Mouse (Mus musculus) liver, embryonic 13.5 days (tissue): ENCODE measurements at regions not wholly inside any gene's neighbourhood (a gene's known extent, or its start where the extent isn't known, plus 50 kb on each side); places are given as distances from the start of the nearest gene placed in this dataset.

Experiments used
- ATAC-seq: fragments of 200-750 bp; cut with Nextera tagmentation; 2 replicates; pipeline ENCODE4 v1.8.0; 2017; ENCODE audit warnings: low read depth, mild to moderate bottlenecking, moderate number of reproducible peaks, moderate library complexity
- DNase-seq: peaks from one replicate; pipeline ENCODE4 v3.0.0; 2022
- H3K27ac ChIP-seq: fragments of 300-500 bp; sonication (generic); 2 replicates; pipeline ENCODE4 v1.5.1; 2015; ENCODE audit warnings: moderate library complexity, mild to moderate bottlenecking, inconsistent platforms
- H3K27me3 ChIP-seq: fragments of 300-500 bp; sonication (generic); 2 replicates; pipeline ENCODE4 v1.6.1; 2015; ENCODE audit warnings: mild to moderate bottlenecking, inconsistent platforms
- H3K36me3 ChIP-seq: fragments of 300-500 bp; sonication (generic); 2 replicates; pipeline ENCODE4 v1.6.1; 2015; ENCODE audit warnings: mild to moderate bottlenecking, inconsistent platforms
- H3K4me1 ChIP-seq: fragments of 300-500 bp; sonication (generic); replicated peaks from 2 replicates; pipeline ENCODE4 v1.6.1; 2015; ENCODE audit warnings: inconsistent platforms
- H3K4me2 ChIP-seq: fragments of 300-500 bp; sonication (generic); 2 replicates; pipeline ENCODE4 v1.6.1; 2015; ENCODE audit warnings: inconsistent platforms, mild to moderate bottlenecking, moderate library complexity
- H3K4me3 ChIP-seq: fragments of 300-500 bp; sonication (generic); replicated peaks from 2 replicates; pipeline ENCODE4 v1.5.1; 2015; ENCODE audit warnings: mild to moderate bottlenecking, inconsistent platforms
- H3K9ac ChIP-seq: fragments of 300-500 bp; sonication (generic); 2 replicates; pipeline ENCODE4 v1.6.1; 2015; ENCODE audit warnings: mild to moderate bottlenecking, inconsistent platforms
- H3K9me3 ChIP-seq: fragments of 300-500 bp; sonication (generic); replicated peaks from 2 replicates; pipeline ENCODE4 v1.6.1; 2016; ENCODE audit warnings: inconsistent platforms
- WGBS: fragments of 180-500 bp; shearing (Covaris S2); methylation state at CpG from one replicate; pipeline ENCODE4 v1.1.7; 2015; ENCODE audit not compliant: insufficient replicate concordance; 5-methylcytosine and 5-hydroxymethylcytosine counted together

DNA sequence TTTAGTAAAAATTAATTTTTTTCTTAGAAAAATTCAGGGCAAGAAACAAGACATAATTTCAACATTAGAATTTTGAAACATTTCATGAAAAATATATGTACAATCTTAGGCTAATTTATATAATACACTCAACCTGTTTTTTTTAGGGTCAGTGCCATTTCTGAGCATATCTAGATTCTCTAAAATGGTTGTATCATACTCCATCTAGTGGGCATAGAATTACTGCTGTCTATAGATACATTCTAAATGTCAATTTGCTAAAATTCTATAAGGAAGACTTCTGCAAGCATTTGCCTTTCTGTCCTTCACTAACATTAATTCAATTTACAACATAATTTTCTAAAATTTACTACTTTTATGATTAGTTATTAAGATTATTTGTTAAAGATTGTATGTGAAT lies 507.7 kb downstream of the Zbbx start:
- ATAC-seq (no peak), DNase-seq (no peak)
- Histone ChIP-seq H3K36me3 (no peaks in the 10 kb centered on the region), H3K4me1 (no peaks in the 10 kb centered on the region), H3K4me2 (no peak overlapping the region), H3K27me3 (no peaks in the 10 kb centered on the region), H3K4me3 (no peak overlapping the region), H3K9ac (no peak overlapping the region), H3K27ac (no peak overlapping the region), H3K9me3 (no peaks in the 10 kb centered on the region)

DNA sequence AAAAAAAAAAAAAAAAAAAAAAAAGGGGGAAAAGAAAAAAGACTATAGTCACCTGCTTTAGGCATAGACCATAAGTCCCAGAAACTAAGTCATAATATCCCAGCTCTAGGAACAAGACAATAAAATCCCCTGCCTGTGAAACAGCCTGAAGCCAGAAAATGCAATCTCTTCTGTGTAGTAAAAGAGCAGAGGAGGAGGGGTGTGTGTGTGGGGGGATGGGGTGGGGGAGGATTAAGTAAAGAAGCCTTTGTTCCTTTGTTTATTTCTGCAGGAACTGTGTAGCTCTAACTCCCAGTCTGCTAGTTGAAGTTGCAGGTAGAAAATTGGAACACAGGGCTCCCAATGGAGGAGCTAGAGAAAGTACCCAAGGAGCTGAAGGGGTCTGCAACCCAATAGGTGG lies 532.2 kb downstream of the Zbbx start:
- no peak overlapping the region for H3K4me3 ChIP-seq

DNA sequence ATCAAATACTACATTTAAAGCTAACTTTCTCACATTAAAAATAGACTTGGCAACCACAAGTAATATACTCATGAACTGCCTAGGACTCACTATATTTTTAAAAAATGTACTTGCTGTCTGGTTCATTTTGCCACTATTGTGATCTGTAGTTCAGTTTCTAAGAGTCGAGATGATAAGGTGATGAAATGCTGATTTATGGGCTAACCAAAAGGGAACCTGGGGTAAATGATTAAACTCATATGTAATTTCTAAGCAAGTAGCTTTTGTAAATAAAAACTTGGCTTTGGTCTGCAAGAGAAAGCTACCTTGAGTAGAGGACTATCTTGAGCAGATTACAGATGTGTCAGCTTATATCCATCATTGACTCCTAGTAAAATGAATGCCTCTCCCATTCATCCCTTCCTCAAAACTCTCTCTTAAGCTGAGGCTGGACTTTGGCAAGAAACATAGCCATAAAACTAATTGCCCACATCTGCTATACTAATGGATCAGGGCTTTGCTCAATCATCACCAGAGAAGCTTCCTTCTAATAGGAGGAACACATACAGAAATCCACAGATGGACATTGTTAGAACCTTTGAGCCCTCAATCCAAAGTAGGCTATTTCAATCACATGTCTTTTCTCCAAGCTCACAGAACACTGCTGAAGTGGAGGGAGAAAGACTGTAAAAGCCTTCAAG lies 563.4 kb downstream of the Zbbx start:
- H3K4me2 ChIP-seq, result no peak overlapping the region
- no peak overlapping the region for H3K27ac ChIP-seq
- no peak overlapping the region for H3K4me3 ChIP-seq
- H3K36me3 ChIP-seq, result no peaks in the 10 kb centered on the region
- DNase-seq (no peak), ATAC-seq (no peak)
- no peak overlapping the region for H3K9ac ChIP-seq
- no peaks in the 10 kb centered on the region for H3K9me3 ChIP-seq
- no peaks in the 10 kb centered on the region for H3K4me1 ChIP-seq
- no peaks in the 10 kb centered on the region for H3K27me3 ChIP-seq
- 58% methylated on average over 1 of the region's 1 CpGs for WGBS

More for the DNA sequence above, 532.2 kb downstream of the Zbbx start:
- Histone ChIP-seq H3K9me3 (no peaks in the 10 kb centered on the region), H3K4me2 (no peak overlapping the region), H3K27me3 (no peaks in the 10 kb centered on the region), H3K36me3 (no peaks in the 10 kb centered on the region), H3K27ac (no peak overlapping the region), H3K4me1 (no peaks in the 10 kb centered on the region), H3K9ac (no peak overlapping the region)
- ATAC-seq, result no peak
- no peak for DNase-seq

DNA sequence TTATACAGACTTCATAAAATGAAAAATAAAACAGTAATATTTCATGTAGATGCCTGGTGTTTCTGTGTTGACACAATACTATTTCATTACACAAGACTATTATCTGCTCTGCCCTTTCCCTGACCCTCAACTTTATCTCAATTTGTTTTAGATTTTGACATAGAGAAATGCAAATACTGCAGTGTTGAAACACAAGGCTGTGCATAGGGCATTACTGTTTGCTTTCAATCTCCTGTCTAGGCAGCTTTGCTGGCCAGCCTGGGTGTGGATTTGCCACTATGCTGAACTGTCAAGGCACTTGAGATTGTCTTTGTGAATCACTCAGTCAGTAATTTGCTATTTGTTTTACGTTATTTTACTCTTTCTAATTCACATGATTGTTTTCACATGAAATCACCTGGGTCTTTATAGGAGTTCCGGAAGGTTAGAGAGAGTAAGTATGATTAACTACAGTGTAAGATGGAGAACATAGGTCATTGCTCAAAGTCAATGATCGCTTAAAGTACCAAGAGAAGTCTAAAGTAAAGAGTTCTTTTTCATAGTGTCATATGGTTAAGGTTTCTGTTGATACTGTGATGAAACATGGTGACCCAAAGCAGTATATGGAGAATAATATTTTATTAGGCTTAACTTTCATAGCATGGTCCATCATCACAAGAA lies 576.0 kb downstream of the Zbbx start:
- Histone ChIP-seq H3K27me3 (no peaks in the 10 kb centered on the region), H3K4me1 (no peaks in the 10 kb centered on the region), H3K4me3 (no peak overlapping the region), H3K36me3 (no peaks in the 10 kb centered on the region), H3K9me3 (no peaks in the 10 kb centered on the region), H3K9ac (no peak overlapping the region), H3K27ac (no peak overlapping the region), H3K4me2 (no peak overlapping the region)
- DNase-seq, result no peak
- 50% methylated on average over 3 of the region's 3 CpGs for WGBS
- ATAC-seq, result peak; percentile 82

DNA sequence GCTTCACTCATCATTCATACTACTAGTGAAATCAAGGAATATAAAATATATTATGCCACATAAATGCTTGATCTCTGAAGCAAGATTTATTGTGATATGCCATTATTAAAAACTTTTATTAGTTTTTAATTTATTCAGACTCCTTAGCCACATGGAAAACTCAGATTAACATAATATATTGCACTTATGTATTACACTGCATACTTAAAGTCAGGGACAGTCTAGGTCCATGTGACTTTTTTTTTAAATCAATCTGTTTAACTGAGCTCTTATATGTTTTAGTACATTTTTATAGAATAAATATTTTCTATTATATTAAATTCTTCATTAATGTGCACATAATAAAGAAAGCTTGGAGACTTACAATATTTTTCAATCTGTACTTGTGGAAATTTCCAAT lies 599.7 kb downstream of the Zbbx start:
- H3K9me3 ChIP-seq, result no peaks in the 10 kb centered on the region
- no peaks in the 10 kb centered on the region for H3K27me3 ChIP-seq
- no peak overlapping the region for H3K9ac ChIP-seq
- H3K36me3 ChIP-seq, result no peaks in the 10 kb centered on the region
- H3K4me1 ChIP-seq, result no peaks in the 10 kb centered on the region
- no peak for DNase-seq
- ATAC-seq, result no peak
- H3K4me2 ChIP-seq, result no peak overlapping the region
- no peak overlapping the region for H3K27ac ChIP-seq
- H3K4me3 ChIP-seq, result no peak overlapping the region

- Histone ChIP-seq H3K4me2 (no peak overlapping the region), H3K27ac (no peak overlapping the region), H3K9me3 (no peaks in the 10 kb centered on the region), H3K36me3 (no peaks in the 10 kb centered on the region), H3K4me3 (no peak overlapping the region), H3K9ac (no peak overlapping the region), H3K4me1 (no peaks in the 10 kb centered on the region), H3K27me3 (no peaks in the 10 kb centered on the region)
- no peak for ATAC-seq
- no peak for DNase-seq
- WGBS, result 60% methylated on average over 4 of the region's 4 CpGs
These were observed 630.0 kb downstream of the Zbbx start for GRCm38 (mm10) chr3:74534795-74535194.

DNA sequence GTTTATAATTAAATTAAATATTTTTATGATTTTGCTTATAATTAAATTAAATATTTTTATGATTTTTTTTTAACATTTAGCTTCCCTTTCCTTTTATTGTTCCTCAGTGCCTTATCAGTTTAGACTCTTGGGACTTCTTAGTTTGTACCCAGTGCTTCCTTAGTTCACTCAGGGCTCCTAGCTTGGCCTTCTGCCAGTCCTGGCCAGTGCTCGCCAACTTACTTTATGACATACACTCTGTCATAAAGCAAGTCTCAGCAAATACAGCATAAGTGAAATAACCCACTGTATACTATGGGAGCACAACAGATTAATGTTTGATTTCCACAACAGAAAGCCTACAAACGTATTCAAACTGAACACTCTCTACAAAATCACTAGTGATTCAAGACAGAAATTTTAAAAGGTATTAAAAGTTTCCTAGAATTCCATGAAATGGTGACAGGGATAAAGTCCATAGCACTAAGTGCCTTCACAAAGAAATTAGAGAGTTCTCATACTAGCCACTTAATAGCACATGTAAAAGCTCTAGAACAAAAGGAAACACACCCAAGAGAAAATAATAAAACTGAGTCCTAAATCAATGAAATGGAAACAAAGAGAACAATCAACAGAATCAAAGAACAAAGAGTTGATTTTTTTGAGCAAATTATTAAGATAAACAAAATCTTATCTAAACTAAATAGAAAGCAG lies 630.7 kb downstream of the Zbbx start:
- DNase-seq, result no peak

DNA sequence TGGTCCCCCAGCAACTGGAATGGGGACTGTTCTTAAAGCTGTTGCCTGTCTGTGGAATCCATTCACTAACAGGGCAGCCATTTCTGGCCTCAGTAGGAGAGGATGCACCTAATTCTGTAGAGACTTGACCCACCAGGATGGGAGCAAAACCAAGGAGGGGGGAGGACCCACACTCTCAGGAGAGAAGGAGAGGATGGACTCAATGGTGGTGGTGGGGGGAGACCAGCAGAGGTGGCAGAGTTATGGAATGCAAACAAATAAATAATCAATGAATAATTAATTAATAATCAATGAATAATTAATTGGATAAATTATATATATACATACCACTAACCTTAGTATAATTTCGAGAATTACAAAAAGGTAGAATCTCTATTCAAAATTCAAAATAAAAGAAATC lies 681.1 kb downstream of the Zbbx start:
- DNase-seq (no peak), ATAC-seq (no peak)
- H3K4me1 ChIP-seq, result no peaks in the 10 kb centered on the region
- no peak overlapping the region for H3K27ac ChIP-seq
- no peaks in the 10 kb centered on the region for H3K9me3 ChIP-seq
- WGBS, result 46% methylated on average over 1 of the region's 1 CpGs
- H3K27me3 ChIP-seq, result no peaks in the 10 kb centered on the region
- no peak overlapping the region for H3K4me2 ChIP-seq
- no peak overlapping the region for H3K4me3 ChIP-seq
- no peaks in the 10 kb centered on the region for H3K36me3 ChIP-seq
- H3K9ac ChIP-seq, result no peak overlapping the region

More for the DNA sequence above, 630.7 kb downstream of the Zbbx start:
- Histone ChIP-seq H3K27ac (no peak overlapping the region), H3K4me2 (no peak overlapping the region), H3K9ac (no peak overlapping the region), H3K4me3 (no peak overlapping the region), H3K27me3 (no peaks in the 10 kb centered on the region), H3K9me3 (no peaks in the 10 kb centered on the region), H3K4me1 (no peaks in the 10 kb centered on the region), H3K36me3 (no peaks in the 10 kb centered on the region)
- ATAC-seq, result no peak
- WGBS, result 52% methylated on average over 2 of the region's 2 CpGs
